Mouse (Mus musculus): Measurements from ENCODE around the gene Kdm2a. TPM values are rescaled to one million over a fixed set of nuclear protein-coding genes. Genes with fewer than 3 reads are reported as not detected.

Kdm2a gene
- total and polyA plus RNA-seq, 3 experiments, result 17.3 to 51.9 (median 23.1) TPM

GRCm38 (mm10) chr19:4370656-4371055 is 27.4 kb downstream of the Kdm2a start:
- peaks cover 5 to 30% of the 10 kb centered on the region in 2 experiments for H3K36me3 ChIP-seq (replicated peaks in 1 of 2; ENCODE audit: control insufficient read depth in 1 of 2, insufficient read depth in 1 of 2, low read length in 1 of 2)
- TF ChIP-seq ETS1 (conservative IDR thresholded peaks at IDR 0.05; ENCODE audit: low read depth, low read length) (no peak), MYC (IDR thresholded peaks at IDR 0.05; ENCODE audit: low read depth, low read length) (no peak), SMC3 (IDR thresholded peaks at IDR 0.05; ENCODE audit: low read depth, low read length) (no peak), ZNF384 (IDR thresholded peaks at IDR 0.05; ENCODE audit: low read depth, low read length) (no peak), CHD2 (IDR thresholded peaks at IDR 0.05; ENCODE audit: low read length) (no peak), CHD1 (IDR thresholded peaks at IDR 0.05; ENCODE audit: low read depth, low read length) (no peak), NRF1 (IDR thresholded peaks at IDR 0.05; ENCODE audit: low read depth, low read length) (no peak), UBTF (IDR thresholded peaks at IDR 0.05; ENCODE audit: low read depth, low read length) (no peak), MAZ (IDR thresholded peaks at IDR 0.05; ENCODE audit: low read depth, low read length) (no peak), GABPA (IDR thresholded peaks at IDR 0.05; ENCODE audit: insufficient replicate concordance, low read depth, low read length) (no peak), MEF2A (IDR thresholded peaks at IDR 0.05; ENCODE audit: borderline replicate concordance, low read depth, low read length) (no peak)

GRCm38 (mm10) chr19:4370254-4370653 is 27.8 kb downstream of the Kdm2a start:
- Histone ChIP-seq H3K4me1 (ENCODE audit: control insufficient read depth in 1 of 2, insufficient read depth in 2 of 2) (peaks cover 0 to 3% of the 10 kb centered on the region in 2 experiments; a peak in 1 of 4 replicates), H3K27me3 (replicated peaks) (no peaks in the 10 kb centered on the region), H3K27ac (ENCODE audit: insufficient read depth, low read depth) (no peak overlapping the region), H3K79me2 (replicated peaks; ENCODE audit: control insufficient read depth, extremely low read depth, insufficient read depth, poor library complexity, severe bottlenecking) (peaks cover 4% of the 10 kb centered on the region; the same call in 1 of the 2 replicates), H3K9ac (ENCODE audit: insufficient read depth, low read depth) (no peak overlapping the region), H3K4me2 (ENCODE audit: insufficient read depth, low read depth, poor library complexity, severe bottlenecking) (no peak overlapping the region), H3K36me3 (replicated peaks in 1 of 2; ENCODE audit: control insufficient read depth in 1 of 2, insufficient read depth in 1 of 2, low read length in 1 of 2) (peaks cover 5 to 30% of the 10 kb centered on the region in 2 experiments), H3K4me3 (replicated peaks in 1 of 3; ENCODE audit: low read depth in 2 of 3, low read length in 2 of 3, poor library complexity in 1 of 3) (no peak overlapping the region), H3K9me3 (replicated peaks; ENCODE audit: low read length) (no peaks in the 10 kb centered on the region)
- in situ Hi-C loops (cut with MboI; ENCODE audit: low pct_ligation_motif_present, low pct_unique_long_range_greater_than_20kb, low sequenced_read_pairs), result no loop called here
- no peak for TF ChIP-seq NRF1 (IDR thresholded peaks at IDR 0.05; ENCODE audit: low read depth, low read length)
- no peak for TF ChIP-seq NELFE (IDR thresholded peaks at IDR 0.05; ENCODE audit: low read depth, low read length)
- no peak for TF ChIP-seq IRF4 (IDR thresholded peaks at IDR 0.05; ENCODE audit: low read depth, low read length)
- no peak for TF ChIP-seq JUND (conservative IDR thresholded peaks at IDR 0.05; ENCODE audit: low read depth, low read length)
- TF ChIP-seq ETS1 (conservative IDR thresholded peaks at IDR 0.05; ENCODE audit: low read depth, low read length), result no peak
- no peak for TF ChIP-seq MAZ (IDR thresholded peaks at IDR 0.05; ENCODE audit: low read depth, low read length)
- TF ChIP-seq MAFK (IDR thresholded peaks at IDR 0.05; ENCODE audit: insufficient replicate concordance, low read length), result no peak
- DNase-seq (ENCODE audit: extremely low read depth), result no peak
- dilution Hi-C loops (cut with MboI; ENCODE audit: extremely low pct_ligation_motif_present, extremely low pct_unique_long_range_greater_than_20kb, low sequenced_read_pairs), result no loop called here

More at GRCm38 (mm10) chr19:4370656-4371055, 27.4 kb downstream of the Kdm2a start:
- Histone ChIP-seq H3K79me2 (replicated peaks; ENCODE audit: control insufficient read depth, extremely low read depth, insufficient read depth, poor library complexity, severe bottlenecking) (peaks cover 5% of the 10 kb centered on the region; the same call in 1 of the 2 replicates), H3K27me3 (replicated peaks) (no peaks in the 10 kb centered on the region), H3K4me3 (replicated peaks in 1 of 3; ENCODE audit: low read depth in 2 of 3, low read length in 2 of 3, poor library complexity in 1 of 3) (no peak overlapping the region), H3K4me1 (ENCODE audit: control insufficient read depth in 1 of 2, insufficient read depth in 2 of 2) (peaks cover 0 to 3% of the 10 kb centered on the region in 2 experiments; a peak in 1 of 4 replicates), H3K9me3 (replicated peaks; ENCODE audit: low read length) (no peaks in the 10 kb centered on the region), H3K27ac (ENCODE audit: insufficient read depth, low read depth) (no peak overlapping the region), H3K4me2 (ENCODE audit: insufficient read depth, low read depth, poor library complexity, severe bottlenecking) (no peak overlapping the region), H3K9ac (ENCODE audit: insufficient read depth, low read depth) (no peak overlapping the region)
- dilution Hi-C loops (cut with MboI; ENCODE audit: extremely low pct_ligation_motif_present, extremely low pct_unique_long_range_greater_than_20kb, low sequenced_read_pairs) (no loop called here), in situ Hi-C loops (cut with MboI; ENCODE audit: low pct_ligation_motif_present, low pct_unique_long_range_greater_than_20kb, low sequenced_read_pairs) (no loop called here)
- DNase-seq (ENCODE audit: extremely low read depth), result no peak
